Comparison of ENCODE assay signal across 10 mouse cellular contexts in the genomic region with DNA sequence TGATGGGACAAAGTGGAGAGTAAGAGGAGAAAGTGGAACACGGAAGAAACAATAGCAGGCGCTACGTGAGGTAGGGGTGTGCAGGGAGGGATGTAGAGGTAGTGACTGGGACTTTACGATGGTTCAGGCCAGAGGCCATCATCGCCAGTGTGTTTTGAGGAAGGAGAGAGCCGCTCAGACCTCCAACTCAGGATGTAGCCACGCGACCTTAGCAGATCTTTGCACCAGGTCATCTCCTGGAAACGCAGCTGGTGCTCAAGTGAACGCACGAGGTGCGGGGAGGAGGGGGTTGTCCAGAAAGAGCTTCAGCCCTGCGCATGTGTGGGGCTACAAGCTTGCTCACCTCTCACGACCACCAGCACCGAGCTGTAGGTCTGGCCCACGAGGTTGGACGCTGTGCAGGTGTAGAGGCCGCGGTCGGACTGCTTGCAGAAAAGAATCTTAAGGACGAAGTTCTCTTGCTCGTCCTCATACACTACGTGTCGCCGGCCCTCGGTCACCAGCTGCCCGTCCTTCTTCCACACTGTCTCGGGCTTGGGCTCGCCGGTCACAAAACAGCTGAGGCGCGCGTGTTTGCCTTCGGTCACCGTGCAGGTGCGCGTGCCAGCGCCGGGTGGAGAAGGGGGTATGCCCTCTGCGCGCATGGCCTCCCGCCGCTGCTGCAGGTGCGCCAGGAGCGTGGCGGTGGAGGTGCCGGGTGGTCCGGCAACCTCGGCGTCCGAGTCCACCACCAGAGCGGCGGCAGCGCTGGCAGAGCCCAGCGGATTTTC. TPM values are rescaled to one million over a fixed set of nuclear protein-coding genes. Genes with fewer than 3 reads are reported as not detected.
DNase-seq lines count a peak whose midpoint lies in the region; ATAC-seq and TF ChIP-seq lines count a peak whose summit lies in the region.
"Had no signal": no experiment of that assay in that cellular context is flagged by ENCODE, and none has a peak within 500 bp of the region (broad histone marks: within the 10 kb centered on the region; RNA-seq: fewer than 3 reads in every experiment).

No protein-coding gene starts in this region.

- no peak for ATAC-seq in liver, embryonic 11.5 days (replicated peaks; ENCODE audit: low FRiP score)
- no peak for ATAC-seq in forebrain, embryonic 12.5 days (ENCODE audit: low FRiP score)
- ATAC-seq in intestine, postnatal 0 days: no peak
- no peak for ATAC-seq in CD4-positive, CD25-positive, alpha-beta regulatory T cell, adult 4 months
- ATAC-seq: activated CD4-positive, CD25-positive, alpha-beta regulatory T cell, adult 4 months had no signal

- H3K9ac ChIP-seq in liver, embryonic 11.5 days (ENCODE audit: low read depth, low read length): no peak overlapping the region
- no peak overlapping the region for H3K9ac ChIP-seq in forebrain, embryonic 12.5 days
- H3K9ac ChIP-seq in intestine, postnatal 0 days (ENCODE audit: low read depth, low read length): no peak overlapping the region
- H3K9ac ChIP-seq: liver, embryonic 14.5 days had no signal

- H3K27me3 ChIP-seq in liver, embryonic 11.5 days (replicated peaks; ENCODE audit: control insufficient read depth, insufficient read depth, low read length): peaks cover 74% of the 10 kb centered on the region
- H3K27me3 ChIP-seq in forebrain, embryonic 12.5 days: peaks cover 91% of the 10 kb centered on the region
- peaks cover 51% of the 10 kb centered on the region for H3K27me3 ChIP-seq in intestine, postnatal 0 days (replicated peaks; ENCODE audit: control insufficient read depth, insufficient read depth, low read length)

- H3K9me3 ChIP-seq in liver, embryonic 11.5 days (ENCODE audit: control insufficient read depth, low read length): no peaks in the 10 kb centered on the region
- H3K9me3 ChIP-seq in forebrain, embryonic 12.5 days: no peaks in the 10 kb centered on the region
- H3K9me3 ChIP-seq in intestine, postnatal 0 days (ENCODE audit: control insufficient read depth): no peaks in the 10 kb centered on the region

- H3K27ac ChIP-seq in liver, embryonic 11.5 days (ENCODE audit: low read depth, low read length): no peak overlapping the region
- no peak overlapping the region for H3K27ac ChIP-seq in forebrain, embryonic 12.5 days
- H3K27ac ChIP-seq in intestine, postnatal 0 days (ENCODE audit: low read depth, low read length): no peak overlapping the region
- no peak overlapping the region for H3K27ac ChIP-seq in olfactory bulb, adult 2 months (ENCODE audit: insufficient read depth, low read depth, low read length)
- H3K27ac ChIP-seq: liver, embryonic 14.5 days had no signal

- TF ChIP-seq CTCF in intestine, postnatal 0 days (IDR thresholded peaks at IDR 0.05; ENCODE audit: low read depth): no peak
- TF ChIP-seq CTCF in olfactory bulb, adult 2 months (IDR thresholded peaks at IDR 0.05; ENCODE audit: insufficient read depth, low read depth, low read length): peak; percentile 18; the same call in 1 of the 2 replicates

- peaks cover 3% of the 10 kb centered on the region; the same call in 1 of the 2 replicates for H3K4me1 ChIP-seq in liver, embryonic 11.5 days (replicated peaks; ENCODE audit: control insufficient read depth, insufficient read depth, low read length)
- H3K4me1 ChIP-seq in forebrain, embryonic 12.5 days: peaks cover 10% of the 10 kb centered on the region; the same call in 1 of the 2 replicates
- H3K4me1 ChIP-seq in intestine, postnatal 0 days (replicated peaks; ENCODE audit: control insufficient read depth, insufficient read depth, low read length): no peaks in the 10 kb centered on the region
- H3K4me1 ChIP-seq in olfactory bulb, adult 2 months (ENCODE audit: control insufficient read depth, insufficient read depth, low read length): peaks cover 14% of the 10 kb centered on the region

- H3K4me2 ChIP-seq in liver, embryonic 11.5 days: peak overlapping the region; percentile 37
- peak overlapping the region; percentile 41 for H3K4me2 ChIP-seq in forebrain, embryonic 12.5 days
- peak overlapping the region; percentile 48; the same call in 1 of the 2 replicates for H3K4me2 ChIP-seq in intestine, postnatal 0 days (replicated peaks; ENCODE audit: low read depth)

- TF ChIP-seq POLR2A in olfactory bulb, adult 2 months (IDR thresholded peaks at IDR 0.05; ENCODE audit: insufficient read depth, low read depth, low read length): no peak

- DNase-seq in liver, embryonic 11.5 days (ENCODE audit: low spot score): no peak
- DNase-seq in liver: no peak
- DNase-seq in retina, postnatal 1 day: no peak
- DNase-seq in left cerebral cortex, postnatal 25 days (ENCODE audit: low spot score in 2 of 2): no peak

- WGBS in liver, embryonic 11.5 days: 12% methylated on average over 55 of the region's 55 CpGs
- 5% methylated on average over 55 of the region's 55 CpGs for WGBS in forebrain, embryonic 12.5 days
- WGBS in intestine, postnatal 0 days: 6% methylated on average over 55 of the region's 55 CpGs
- WGBS in olfactory bulb, adult 2 months: 7% methylated on average over 55 of the region's 55 CpGs

- H3K4me3 ChIP-seq in liver, embryonic 11.5 days (ENCODE audit: low read depth, low read length): peak overlapping the region; percentile 10; the same call in 1 of the 2 replicates
- H3K4me3 ChIP-seq in forebrain, embryonic 12.5 days (replicated peaks): peak overlapping the region; percentile 25
- H3K4me3 ChIP-seq in intestine, postnatal 0 days (ENCODE audit: low read depth, low read length): peak overlapping the region; percentile 20; the same call in 1 of the 2 replicates
- no peak overlapping the region for H3K4me3 ChIP-seq in olfactory bulb, adult 2 months (ENCODE audit: insufficient read depth, low read depth, low read length)

- intact Hi-C loops in left cerebral cortex, postnatal 25 days (cut with DNase I): no loop called here

- no peaks in the 10 kb centered on the region for H3K36me3 ChIP-seq in liver, embryonic 11.5 days (ENCODE audit: control insufficient read depth, insufficient read depth, low read length)
- no peaks in the 10 kb centered on the region for H3K36me3 ChIP-seq in forebrain, embryonic 12.5 days (replicated peaks)
- H3K36me3 ChIP-seq in intestine, postnatal 0 days (ENCODE audit: control insufficient read depth, insufficient read depth): no peaks in the 10 kb centered on the region

RNA-seq across cellular contexts. Expression of gene Obscn, which starts 1.0 kb away (rescaled TPM):
- 0.64 and 1.2 TPM in 2 replicates for polyA plus RNA-seq in liver, embryonic 11.5 days (2014; fragmentation: Nextera tagmentation; extraction: Ambion mirVana)
- not detected in 2 replicates for polyA plus RNA-seq in forebrain, embryonic 12.5 days (2016; fragmentation: Nextera tagmentation; extraction: Ambion mirVana)
- 0.16 and 0.23 TPM in 2 replicates for polyA plus RNA-seq in intestine, postnatal 0 days (2015; fragmentation: Nextera tagmentation; extraction: Ambion mirVana)
- polyA plus RNA-seq in olfactory bulb, adult 2 months (2012; ENCODE audit: insufficient read depth, insufficient read length, low replicate concordance, missing spikeins): not detected in 2 replicates
- not detected for polyA plus RNA-seq in CD4-positive, CD25-positive, alpha-beta regulatory T cell, adult 4 months (2017; shearing (Covaris generic))
- total RNA-seq in left cerebral cortex, postnatal 25 days (2021): 1 to 10 TPM; 1.2 to 1.5 TPM
- polyA plus RNA-seq: activated CD4-positive, CD25-positive, alpha-beta regulatory T cell, adult 4 months had no signal

RNA-seq across cellular contexts. Expression of gene Iba57, which starts 28.3 kb away (rescaled TPM):
- 6.8 and 6.9 TPM in 2 replicates for polyA plus RNA-seq in liver, embryonic 11.5 days (2014; fragmentation: Nextera tagmentation; extraction: Ambion mirVana)
- 5.9 and 6.6 TPM in 2 replicates for polyA plus RNA-seq in forebrain, embryonic 12.5 days (2016; fragmentation: Nextera tagmentation; extraction: Ambion mirVana)
- polyA plus RNA-seq in intestine, postnatal 0 days (2015; fragmentation: Nextera tagmentation; extraction: Ambion mirVana): 3.4 and 4.1 TPM in 2 replicates
- not detected in 2 replicates for polyA plus RNA-seq in olfactory bulb, adult 2 months (2012; ENCODE audit: insufficient read depth, insufficient read length, low replicate concordance, missing spikeins)
- polyA plus RNA-seq in CD4-positive, CD25-positive, alpha-beta regulatory T cell, adult 4 months (2017; shearing (Covaris generic)): 1 to 10 TPM; 1.2 to 1.8 TPM
- 1 to 10 TPM; 7.1 to 8.8 TPM for total RNA-seq in left cerebral cortex, postnatal 25 days (2021)

RNA-seq across cellular contexts. Expression of gene Gjc2, which starts 47.8 kb away (rescaled TPM):
- 0.07 TPM in 1 of 2 replicates, not detected in the other for polyA plus RNA-seq in liver, embryonic 11.5 days (2014; fragmentation: Nextera tagmentation; extraction: Ambion mirVana)
- 0.09 and 0.26 TPM in 2 replicates for polyA plus RNA-seq in forebrain, embryonic 12.5 days (2016; fragmentation: Nextera tagmentation; extraction: Ambion mirVana)
- polyA plus RNA-seq in intestine, postnatal 0 days (2015; fragmentation: Nextera tagmentation; extraction: Ambion mirVana): 2.2 and 2.3 TPM in 2 replicates
- not detected in 2 replicates for polyA plus RNA-seq in olfactory bulb, adult 2 months (2012; ENCODE audit: insufficient read depth, insufficient read length, low replicate concordance, missing spikeins)
- polyA plus RNA-seq in CD4-positive, CD25-positive, alpha-beta regulatory T cell, adult 4 months (2017; shearing (Covaris generic)): not detected
- total RNA-seq in left cerebral cortex, postnatal 25 days (2021): 10 to 100 TPM in 1 of 2 experiments, 1 to 10 TPM in 1; 9.8 to 12.2 TPM
- polyA plus RNA-seq: activated CD4-positive, CD25-positive, alpha-beta regulatory T cell, adult 4 months had no signal

RNA-seq across cellular contexts. Expression of gene Guk1, which starts 56.8 kb away (rescaled TPM):
- 131 and 134 TPM in 2 replicates for polyA plus RNA-seq in liver, embryonic 11.5 days (2014; fragmentation: Nextera tagmentation; extraction: Ambion mirVana)
- 83.4 and 95.5 TPM in 2 replicates for polyA plus RNA-seq in forebrain, embryonic 12.5 days (2016; fragmentation: Nextera tagmentation; extraction: Ambion mirVana)
- polyA plus RNA-seq in intestine, postnatal 0 days (2015; fragmentation: Nextera tagmentation; extraction: Ambion mirVana): 110 and 119 TPM in 2 replicates
- not detected in 2 replicates for polyA plus RNA-seq in olfactory bulb, adult 2 months (2012; ENCODE audit: insufficient read depth, insufficient read length, low replicate concordance, missing spikeins)
- 10 to 100 TPM; 63.6 to 67.4 TPM for polyA plus RNA-seq in CD4-positive, CD25-positive, alpha-beta regulatory T cell, adult 4 months (2017; shearing (Covaris generic))
- total RNA-seq in left cerebral cortex, postnatal 25 days (2021): 100 to 1,000 TPM; 124 to 134 TPM
